Mouse (Mus musculus) erythroblast, embryonic 14.5 days (primary cell): ENCODE data around the gene Dcaf11. TPM values are rescaled to one million over a fixed set of nuclear protein-coding genes. Genes with fewer than 3 reads are reported as not detected.

Source experiments
- H3K27me3 ChIP-seq: 2 replicates; pipeline ENCODE4 v1.6.1; 2012; ENCODE audit warnings: inconsistent platforms; ENCODE audit not compliant: control insufficient read depth
- H3K36me3 ChIP-seq: 2 replicates; pipeline ENCODE4 v1.6.1; 2012; ENCODE audit warnings: mild to moderate bottlenecking, inconsistent platforms; ENCODE audit not compliant: control insufficient read depth
- H3K4me1 ChIP-seq: 2 replicates; pipeline ENCODE4 v1.6.1; 2012; ENCODE audit warnings: inconsistent platforms; ENCODE audit not compliant: control insufficient read depth
- H3K4me3 ChIP-seq: replicated peaks from 2 replicates; pipeline ENCODE3; 2012; ENCODE audit warnings: moderate library complexity, mild to moderate bottlenecking, inconsistent platforms
- H3K9me3 ChIP-seq: 2 replicates; pipeline ENCODE4 v1.6.1; 2012; ENCODE audit warnings: low read length, inconsistent platforms, mixed read lengths; ENCODE audit not compliant: control insufficient read depth
- GATA1 ChIP-seq: IDR thresholded peaks from 2 replicates; pipeline ENCODE4 v1.6.1; 2012; ENCODE audit warnings: low read length, inconsistent platforms, mixed read lengths
- TAL1 ChIP-seq: IDR thresholded peaks from 3 replicates; pipeline ENCODE4 v1.6.1; 2012; ENCODE audit warnings: low read length, inconsistent platforms, mixed read lengths
- polyA plus RNA-seq: library from polyadenylated mRNA; stranded (reverse); fragments of >175 nt; gene quantifications from 2 replicates; pipeline ENCODE4 v1.2.3, GENCODE M21; 2012

Gene Dcaf11
- polyA plus RNA-seq, 1 experiment = 4.3 TPM

GRCm38 (mm10) chr14:55603633-55604576 is 44.1 kb downstream of the Dcaf11 start:
- TF ChIP-seq TAL1 (no peak), GATA1 (peak; percentile 98)
- H3K27me3 ChIP-seq = no peaks in the 10 kb centered on the region
- H3K4me3 ChIP-seq = peak overlapping the region; percentile 73
- no peaks in the 10 kb centered on the region for H3K9me3 ChIP-seq
- H3K36me3 ChIP-seq = peaks cover 92% of the 10 kb centered on the region
- H3K4me1 ChIP-seq = peaks cover 56% of the 10 kb centered on the region

GRCm38 (mm10) chr14:55604823-55605222 is 45.0 kb downstream of the Dcaf11 start:
- Histone ChIP-seq H3K4me1 (peaks cover 56% of the 10 kb centered on the region), H3K36me3 (peaks cover 92% of the 10 kb centered on the region)
- TF ChIP-seq TAL1 (no peak), GATA1 (no peak)

DNA sequence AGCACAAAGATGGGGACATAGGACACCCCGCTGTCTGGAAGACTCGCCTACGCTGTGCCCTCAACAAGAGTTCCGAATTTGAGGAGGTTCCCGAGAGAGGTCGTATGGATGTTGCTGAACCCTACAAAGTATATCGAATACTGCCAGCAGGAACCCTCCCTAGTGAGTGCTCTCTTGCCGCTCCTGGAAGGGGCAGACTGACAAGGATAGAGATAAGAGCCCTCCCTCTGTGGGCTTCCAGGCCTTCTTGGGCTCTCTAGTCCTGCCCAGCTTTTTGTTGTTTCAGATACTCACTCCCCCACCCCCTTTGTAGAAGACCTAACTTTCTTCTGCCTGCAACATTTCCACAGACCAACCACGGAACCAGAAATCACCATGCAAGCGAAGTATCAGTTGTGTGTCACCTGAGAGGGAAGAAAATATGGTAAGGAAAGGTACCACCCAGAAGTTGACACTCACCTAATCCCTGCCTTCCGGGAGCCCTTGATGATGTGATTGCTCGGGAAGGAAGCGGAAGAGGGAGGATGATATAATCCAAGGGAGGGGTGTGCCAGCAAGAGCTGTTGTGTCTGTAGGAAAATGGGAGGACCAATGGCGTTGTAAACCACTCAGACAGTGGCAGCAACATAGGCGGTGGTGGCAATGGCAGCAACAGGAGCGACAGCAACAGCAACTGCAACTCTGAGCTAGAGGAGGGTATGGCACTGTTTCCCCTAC is 46.1 kb downstream of the Dcaf11 start:
- H3K4me1 ChIP-seq = peaks cover 57% of the 10 kb centered on the region
- H3K9me3 ChIP-seq = no peaks in the 10 kb centered on the region
- peak overlapping the region; percentile 25 for H3K4me3 ChIP-seq
- no peak for TF ChIP-seq GATA1
- no peak for TF ChIP-seq TAL1
- no peaks in the 10 kb centered on the region for H3K27me3 ChIP-seq
- H3K36me3 ChIP-seq = peaks cover 90% of the 10 kb centered on the region

More at GRCm38 (mm10) chr14:55604823-55605222, 45.0 kb downstream of the Dcaf11 start:
- Histone ChIP-seq H3K9me3 (no peaks in the 10 kb centered on the region), H3K27me3 (no peaks in the 10 kb centered on the region), H3K4me3 (peak overlapping the region; percentile 73)

DNA sequence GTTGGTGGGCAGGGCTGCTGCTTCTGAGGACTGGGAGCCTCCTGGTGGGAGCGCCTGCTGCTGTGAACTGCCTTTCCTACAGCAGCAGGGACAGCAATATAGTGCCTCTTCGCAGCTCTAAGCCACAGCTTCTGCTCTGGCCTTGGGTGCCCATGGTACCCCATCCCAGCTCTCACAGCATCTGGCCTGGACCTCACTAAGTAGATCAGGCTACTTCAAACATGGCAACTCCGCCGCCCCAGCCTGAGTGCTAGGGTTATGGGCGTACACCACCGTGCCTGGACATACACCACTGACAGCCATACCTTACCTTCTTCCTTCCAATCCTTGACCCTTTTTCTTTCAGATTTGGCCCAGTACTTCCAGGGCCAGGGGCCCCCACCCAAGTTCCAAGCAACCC is 48.5 kb downstream of the Dcaf11 start:
- Histone ChIP-seq H3K27me3 (no peaks in the 10 kb centered on the region), H3K4me1 (peaks cover 54% of the 10 kb centered on the region), H3K9me3 (no peaks in the 10 kb centered on the region), H3K36me3 (peaks cover 68% of the 10 kb centered on the region), H3K4me3 (no peak overlapping the region)
- TF ChIP-seq GATA1 = no peak
- no peak for TF ChIP-seq TAL1

DNA sequence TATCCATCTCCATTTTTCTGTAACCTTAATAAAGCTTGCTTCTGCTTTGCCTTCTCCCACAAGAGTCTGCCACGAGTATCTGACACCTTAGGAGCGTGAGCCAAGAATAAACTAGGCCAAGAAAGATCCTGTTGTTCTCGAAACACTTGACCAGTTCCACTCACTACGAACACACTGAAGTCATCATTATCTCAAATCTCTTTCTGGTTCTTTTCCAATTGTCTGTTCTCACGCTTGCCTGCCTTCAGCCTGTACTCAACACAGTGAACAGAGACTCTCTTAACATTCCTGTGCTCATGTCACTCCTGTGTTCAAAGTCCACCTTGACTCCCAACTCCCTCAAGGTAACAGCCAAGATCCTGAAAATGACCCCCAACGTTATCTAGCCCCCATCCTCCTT is 53.5 kb downstream of the Dcaf11 start:
- Histone ChIP-seq H3K27me3 (no peaks in the 10 kb centered on the region), H3K4me3 (no peak overlapping the region), H3K9me3 (no peaks in the 10 kb centered on the region), H3K4me1 (peaks cover 53% of the 10 kb centered on the region), H3K36me3 (peaks cover 26% of the 10 kb centered on the region)
- TF ChIP-seq GATA1 (no peak), TAL1 (no peak)

GRCm38 (mm10) chr14:55614565-55615178 is 54.9 kb downstream of the Dcaf11 start:
- no peaks in the 10 kb centered on the region for H3K9me3 ChIP-seq
- peaks cover 13% of the 10 kb centered on the region for H3K36me3 ChIP-seq
- no peak overlapping the region for H3K4me3 ChIP-seq
- H3K4me1 ChIP-seq = peaks cover 65% of the 10 kb centered on the region
- no peak for TF ChIP-seq TAL1
- 0 out of 2 replicates have a peak, but pooled peaks have one; percentile 31 for TF ChIP-seq GATA1
- H3K27me3 ChIP-seq = no peaks in the 10 kb centered on the region

GRCm38 (mm10) chr14:55615876-55616275 is 56.1 kb downstream of the Dcaf11 start:
- Histone ChIP-seq H3K4me1 (peaks cover 64% of the 10 kb centered on the region), H3K36me3 (peaks cover 3% of the 10 kb centered on the region), H3K4me3 (no peak overlapping the region), H3K9me3 (no peaks in the 10 kb centered on the region), H3K27me3 (no peaks in the 10 kb centered on the region)
- TF ChIP-seq TAL1 (no peak), GATA1 (no peak)

- no peak for TF ChIP-seq GATA1
- H3K4me1 ChIP-seq = peaks cover 66% of the 10 kb centered on the region
- no peaks in the 10 kb centered on the region for H3K36me3 ChIP-seq
- no peaks in the 10 kb centered on the region for H3K9me3 ChIP-seq
- no peaks in the 10 kb centered on the region for H3K27me3 ChIP-seq
- H3K4me3 ChIP-seq = no peak overlapping the region
Measured at GRCm38 (mm10) chr14:55616844-55617243, 57.0 kb downstream of the Dcaf11 start.

- no peak for TF ChIP-seq TAL1
- no peak for TF ChIP-seq GATA1
- Histone ChIP-seq H3K36me3 (no peaks in the 10 kb centered on the region; the same call in 1 of the 2 replicates), H3K9me3 (no peaks in the 10 kb centered on the region), H3K4me1 (peaks cover 71% of the 10 kb centered on the region), H3K4me3 (peak within 1 kb of the TSS; percentile 23), H3K27me3 (no peaks in the 10 kb centered on the region)
Measured at GRCm38 (mm10) chr14:55617822-55618221, 58.0 kb downstream of the Dcaf11 start, which contains the start of gene Rec8. Gene Rec8, plus strand, starts transcription at chr14:55618037.
